Mouse (Mus musculus): ENCODE data around the gene Prdm10. TPM values are rescaled to one million over a fixed set of nuclear protein-coding genes. Genes with fewer than 3 reads are reported as not detected.

Prdm10 gene
- total and polyA plus RNA-seq, 2 experiments from 2014 or later, result 4.8 to 12.8 TPM

GRCm38 (mm10) chr9:31428971-31429370 lies 148.6 kb downstream of the Prdm10 start:
- TF ChIP-seq CTCF (IDR thresholded peaks at IDR 0.05; ENCODE audit: low read depth), result no peak
- Histone ChIP-seq H3K4me3 (ENCODE audit: low read length) (no peak overlapping the region), H3K9ac (replicated peaks; ENCODE audit: low read length) (no peak overlapping the region), H3K4me1 (ENCODE audit: insufficient read depth, low read length) (no peaks in the 10 kb centered on the region), H3K4me2 (ENCODE audit: low read depth, low read length) (no peak overlapping the region), H3K9me3 (ENCODE audit: low read length) (no peaks in the 10 kb centered on the region), H3K27me3 (ENCODE audit: insufficient read depth, low read length) (no peaks in the 10 kb centered on the region), H3K27ac (no peak overlapping the region), H3K36me3 (ENCODE audit: insufficient read depth, low read length) (peaks cover 5% of the 10 kb centered on the region; the same call in 1 of the 2 replicates)
- 87% methylated on average over 7 of the region's 7 CpGs for WGBS
- DNase-seq (ENCODE audit: low spot score) (no peak), ATAC-seq (no peak)

- 82% methylated on average over 9 of the region's 9 CpGs for WGBS
- Histone ChIP-seq H3K4me1 (ENCODE audit: insufficient read depth, low read length) (no peaks in the 10 kb centered on the region), H3K4me2 (ENCODE audit: low read depth, low read length) (no peak overlapping the region), H3K27ac (no peak overlapping the region), H3K36me3 (ENCODE audit: insufficient read depth, low read length) (no peaks in the 10 kb centered on the region), H3K4me3 (ENCODE audit: low read length) (no peak overlapping the region), H3K9me3 (ENCODE audit: low read length) (no peaks in the 10 kb centered on the region), H3K9ac (replicated peaks; ENCODE audit: low read length) (no peak overlapping the region), H3K27me3 (ENCODE audit: insufficient read depth, low read length) (no peaks in the 10 kb centered on the region)
- no peak for TF ChIP-seq CTCF (IDR thresholded peaks at IDR 0.05; ENCODE audit: low read depth)
- ATAC-seq, result no peak
- no peak for DNase-seq (ENCODE audit: low spot score)
Observed at GRCm38 (mm10) chr9:31430011-31430410, 149.7 kb downstream of the Prdm10 start.

Other genes starting within 250 kb of the Prdm10 start
- 13.7 and 18.6 TPM in 2 replicates for gene Zbtb44, start 249.9 kb upstream of the Prdm10 start, total RNA-seq (2014; rRNA removed)
- gene Zbtb44, start 249.9 kb upstream of the Prdm10 start, polyA plus RNA-seq (2015; fragmentation: Nextera tagmentation; extraction: Ambion mirVana), result 3.8 and 4.1 TPM in 2 replicates
- gene St14, start 148.7 kb upstream of the Prdm10 start, total RNA-seq (2014; rRNA removed), result 1.1 TPM in 2 replicates
- gene St14, start 148.7 kb upstream of the Prdm10 start, polyA plus RNA-seq (2015; fragmentation: Nextera tagmentation; extraction: Ambion mirVana), result 0.84 and 0.90 TPM in 2 replicates
- 444 and 454 TPM in 2 replicates for gene Aplp2, start 68.7 kb upstream of the Prdm10 start, total RNA-seq (2014; rRNA removed)
- 466 and 472 TPM in 2 replicates for gene Aplp2, start 68.7 kb upstream of the Prdm10 start, polyA plus RNA-seq (2015; fragmentation: Nextera tagmentation; extraction: Ambion mirVana)
- 39.1 and 41.3 TPM in 2 replicates for gene Nfrkb, start 105.7 kb downstream of the Prdm10 start, total RNA-seq (2014; rRNA removed)
- 23.2 and 24.1 TPM in 2 replicates for gene Nfrkb, start 105.7 kb downstream of the Prdm10 start, polyA plus RNA-seq (2015; fragmentation: Nextera tagmentation; extraction: Ambion mirVana)
- gene Tmem45b, start 183.9 kb downstream of the Prdm10 start, total RNA-seq (2014; rRNA removed), result not detected in 2 replicates
- gene Tmem45b, start 183.9 kb downstream of the Prdm10 start, polyA plus RNA-seq (2015; fragmentation: Nextera tagmentation; extraction: Ambion mirVana), result 0.13 TPM in 1 of 2 replicates, not detected in the other